Mouse (Mus musculus) adrenal gland, postnatal 25 days (tissue): ENCODE data around the gene Nppb. TPM values are rescaled to one million over a fixed set of nuclear protein-coding genes. Genes with fewer than 3 reads are reported as not detected.

Experiments
- DNase-seq: peaks from one replicate; pipeline ENCODE4 v3.0.0; 2021; ENCODE audit warnings: mixed read lengths
- total RNA-seq: library from RNA; stranded (reverse); gene quantifications from 2 replicates; pipeline ENCODE4 v1.2.3, GENCODE M21; 2021

The Nppb gene
- total RNA-seq, 1 experiment from 2014 or later: not detected

DNA sequence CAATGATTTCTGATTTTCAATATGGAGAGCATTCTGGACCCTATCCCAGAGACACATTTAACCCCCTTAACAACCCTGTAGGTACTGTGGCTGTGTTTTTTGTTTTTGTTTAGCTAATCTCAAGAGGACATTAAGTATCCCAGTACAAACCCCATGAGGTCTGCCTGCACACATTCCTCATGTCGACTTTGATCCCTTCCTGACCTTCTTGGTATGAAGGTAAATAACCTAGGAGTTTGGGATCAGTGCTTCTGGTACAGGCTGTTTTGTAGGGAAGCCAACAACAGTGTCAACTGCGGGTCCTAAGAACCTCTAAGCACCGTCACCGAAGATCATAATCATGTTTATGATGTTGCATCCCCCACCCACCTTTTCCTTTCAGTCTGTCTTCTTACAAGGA is 7.9 kb upstream of the Nppb start:
- no peak for DNase-seq

DNA sequence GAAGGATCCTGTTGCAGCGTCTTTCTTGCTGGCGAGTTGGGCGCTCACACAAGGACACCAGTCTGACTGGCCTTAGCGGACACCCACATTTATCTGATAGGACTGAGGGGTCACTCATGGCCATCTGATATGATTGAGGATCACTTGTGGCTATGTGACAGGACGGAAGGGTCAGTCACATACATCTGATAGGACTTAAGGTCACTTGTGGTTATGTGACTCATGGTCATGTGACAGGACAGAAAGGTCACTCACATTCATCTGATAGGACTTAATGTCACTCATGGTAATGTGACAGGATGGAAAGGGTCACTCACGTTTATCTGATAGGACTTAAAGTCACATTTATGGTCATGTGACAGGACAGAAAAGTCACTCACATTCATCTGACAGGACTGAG is 7.2 kb upstream of the Nppb start:
- no peak for DNase-seq

DNA sequence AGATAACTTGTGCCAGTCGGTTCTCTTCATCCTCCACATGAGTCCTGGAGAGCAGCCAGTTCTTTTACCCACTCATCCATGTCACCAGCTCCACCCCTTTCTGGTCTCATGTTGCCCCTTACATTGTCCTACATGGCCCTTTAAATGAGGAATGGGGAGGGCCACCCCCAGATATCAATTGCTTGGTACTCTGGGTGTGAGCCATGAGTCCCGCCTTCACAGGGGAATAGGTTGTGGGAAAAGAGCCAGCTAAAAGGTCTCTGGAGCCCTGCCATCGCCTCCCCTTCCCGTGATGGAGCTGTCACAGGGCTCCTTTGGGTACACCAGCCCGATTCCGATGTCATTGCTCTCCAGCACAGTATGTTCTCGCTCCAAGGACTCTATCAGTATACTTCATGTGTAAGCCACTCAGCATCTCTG is 6.1 kb upstream of the Nppb start:
- no peak for DNase-seq

DNA sequence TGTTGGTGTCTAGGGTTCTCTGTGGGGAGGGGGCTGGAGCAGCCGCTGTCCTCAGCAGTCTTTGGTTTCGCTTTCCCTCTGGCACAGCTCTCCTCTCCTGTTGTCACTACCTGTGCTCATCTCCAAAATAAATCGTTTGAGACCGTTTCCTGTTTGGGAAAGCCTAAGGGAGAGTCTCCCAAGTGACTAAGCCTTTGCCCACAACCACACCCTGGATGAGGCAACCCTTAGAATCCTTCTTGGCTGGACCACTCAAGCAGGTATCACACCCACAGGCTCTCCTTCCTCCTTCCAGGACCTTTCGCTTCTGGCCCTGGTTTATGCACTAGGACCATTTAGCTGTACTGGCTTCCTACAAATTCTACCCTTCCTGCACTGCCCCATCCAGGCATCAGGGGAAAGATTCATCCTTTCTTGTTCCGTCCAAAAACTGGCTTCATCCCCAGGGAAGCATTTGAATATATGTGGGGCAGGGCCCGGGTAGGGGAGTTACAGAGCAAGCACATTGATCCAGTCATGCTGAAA is 8.0 kb downstream of the Nppb start:
- DNase-seq: no peak

DNA sequence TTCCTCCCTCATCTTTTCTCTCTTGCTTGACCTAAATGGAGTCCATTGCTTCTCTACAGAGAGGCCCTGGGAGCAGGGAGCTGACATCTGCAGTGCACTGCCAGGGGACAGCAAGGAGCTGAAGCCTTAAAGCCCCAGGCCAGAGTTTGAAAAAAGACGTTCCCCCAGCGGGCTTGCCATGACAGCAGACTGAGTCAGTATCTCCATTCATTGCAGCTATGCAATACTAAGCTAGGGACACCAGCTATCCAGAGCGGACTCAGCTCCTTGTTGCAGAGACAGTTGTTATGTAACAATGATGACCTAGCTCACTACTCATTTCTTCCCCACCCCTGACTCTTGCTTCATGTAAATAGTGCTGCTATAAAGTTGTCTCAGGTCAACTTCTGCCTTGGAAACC is 9.7 kb downstream of the Nppb start:
- DNase-seq: no peak

DNA sequence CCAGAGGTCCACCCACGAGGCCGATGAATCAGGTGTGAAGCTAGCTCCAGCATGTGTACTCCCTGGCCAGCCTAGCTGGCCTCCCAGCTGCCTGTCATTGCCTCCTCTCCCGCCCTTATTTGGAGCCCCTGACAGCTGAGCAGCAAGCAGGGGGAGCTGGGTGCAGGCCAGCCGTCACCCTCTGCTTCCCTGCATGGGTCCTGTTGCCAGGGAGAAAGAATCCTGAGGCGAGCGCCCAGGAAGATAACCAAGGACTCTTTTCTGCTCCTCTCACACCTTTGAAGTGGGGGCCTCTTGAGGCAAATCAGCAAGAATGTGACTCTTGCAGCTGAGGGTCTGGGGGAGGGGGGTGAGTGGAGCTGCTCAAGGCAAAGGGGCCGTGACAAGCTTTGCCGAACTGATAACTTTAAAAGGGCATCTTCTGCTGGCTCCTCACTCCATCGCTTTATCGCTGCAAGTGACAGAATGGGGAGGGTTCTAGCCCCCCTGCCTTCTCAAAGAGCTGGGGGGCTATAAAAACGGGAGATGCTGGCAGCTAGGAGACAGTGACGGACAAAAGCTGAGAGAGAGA is 14.7 kb downstream of the Nppb start, which contains the start of gene Nppa:
Nppa (plus strand) TSS at position 521 of the 571 bp plus-strand sequence.
- DNase-seq: no peak

DNA sequence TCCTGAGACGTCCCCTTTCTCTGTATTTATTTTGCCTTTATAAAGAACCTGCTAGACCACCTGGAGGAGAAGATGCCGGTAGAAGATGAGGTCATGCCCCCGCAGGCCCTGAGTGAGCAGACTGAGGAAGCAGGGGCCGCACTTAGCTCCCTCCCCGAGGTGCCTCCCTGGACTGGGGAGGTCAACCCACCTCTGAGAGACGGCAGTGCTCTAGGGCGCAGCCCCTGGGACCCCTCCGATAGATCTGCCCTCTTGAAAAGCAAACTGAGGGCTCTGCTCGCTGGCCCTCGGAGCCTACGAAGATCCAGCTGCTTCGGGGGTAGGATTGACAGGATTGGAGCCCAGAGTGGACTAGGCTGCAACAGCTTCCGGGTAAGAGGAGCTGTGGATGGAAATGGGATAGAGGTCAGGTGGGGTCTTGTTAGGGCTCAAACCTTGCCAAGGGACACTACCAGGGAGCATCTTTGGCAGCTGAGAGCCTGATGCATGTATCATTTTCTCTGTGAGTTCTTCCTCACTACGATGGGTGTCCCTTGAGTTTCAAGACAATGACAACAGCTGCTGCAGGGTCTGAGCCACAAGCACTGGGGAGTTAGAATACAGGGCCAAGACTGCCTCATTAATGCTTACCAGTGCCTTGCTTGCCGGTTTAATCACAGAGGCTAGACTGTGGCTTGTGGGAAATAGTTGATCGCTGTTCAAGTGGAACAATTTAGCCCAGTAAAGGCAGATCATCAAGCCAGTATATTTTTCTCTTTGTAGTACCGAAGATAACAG is 15.6 kb downstream of the Nppb start:
- no peak for DNase-seq

DNA sequence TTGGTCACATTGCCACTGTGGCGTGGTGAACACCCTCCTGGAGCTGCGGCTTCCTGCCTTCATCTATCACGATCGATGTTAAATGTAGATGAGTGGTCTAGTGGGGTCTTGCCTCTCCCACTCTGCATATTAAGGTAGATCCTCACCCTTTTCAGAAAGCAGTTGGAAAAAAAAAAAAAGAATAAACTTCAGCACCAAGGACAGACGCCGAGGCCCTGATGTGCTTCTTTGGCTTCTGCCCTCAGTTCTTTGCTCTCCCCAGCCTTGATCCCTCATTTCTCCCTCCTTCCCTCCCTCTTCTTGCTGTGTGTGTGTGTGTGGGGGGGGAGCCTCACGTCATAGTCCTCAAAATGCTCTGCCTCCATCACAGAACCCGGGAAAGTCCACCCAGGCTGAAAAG is 16.3 kb downstream of the Nppb start:
- DNase-seq: no peak

DNA sequence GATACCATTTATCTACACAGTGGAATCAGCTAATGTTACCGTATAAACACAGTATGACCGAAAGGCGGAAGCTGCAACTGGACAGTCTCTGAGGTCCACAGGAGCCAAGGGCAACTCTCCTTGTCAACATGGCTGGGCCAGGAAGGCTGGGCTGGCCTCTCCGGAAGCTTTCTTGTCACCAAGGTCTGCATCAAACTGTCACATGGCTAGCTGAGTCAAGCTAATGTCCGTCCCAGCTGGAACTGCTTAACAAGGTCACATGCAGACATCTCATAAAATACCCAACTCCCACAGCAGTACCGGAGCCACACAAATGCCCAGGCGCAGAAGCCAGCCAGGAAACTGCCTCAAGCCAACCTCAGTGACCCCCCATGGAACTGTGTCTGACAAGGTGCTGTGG is 18.8 kb downstream of the Nppb start:
- DNase-seq: peak; percentile 44

DNA sequence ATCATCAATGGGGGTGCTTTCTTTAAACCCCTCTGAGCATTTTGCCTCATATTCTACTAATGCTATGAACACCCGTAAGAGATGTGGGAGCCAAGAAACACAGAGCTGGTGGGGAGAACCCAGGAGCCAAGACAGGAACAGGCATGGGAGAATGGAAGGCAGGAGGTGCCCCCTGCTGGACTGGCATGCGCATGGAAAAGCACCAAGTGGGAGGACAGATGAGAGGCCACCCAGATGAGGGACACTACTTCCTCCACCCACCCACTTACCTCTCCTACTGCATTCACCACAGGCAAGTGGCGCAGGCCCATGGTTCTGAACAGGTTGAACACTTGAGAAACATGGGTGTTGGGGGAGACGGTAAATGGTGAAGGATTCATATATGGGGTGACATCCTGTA is 22.8 kb downstream of the Nppb start:
- DNase-seq: peak; percentile 68

DNA sequence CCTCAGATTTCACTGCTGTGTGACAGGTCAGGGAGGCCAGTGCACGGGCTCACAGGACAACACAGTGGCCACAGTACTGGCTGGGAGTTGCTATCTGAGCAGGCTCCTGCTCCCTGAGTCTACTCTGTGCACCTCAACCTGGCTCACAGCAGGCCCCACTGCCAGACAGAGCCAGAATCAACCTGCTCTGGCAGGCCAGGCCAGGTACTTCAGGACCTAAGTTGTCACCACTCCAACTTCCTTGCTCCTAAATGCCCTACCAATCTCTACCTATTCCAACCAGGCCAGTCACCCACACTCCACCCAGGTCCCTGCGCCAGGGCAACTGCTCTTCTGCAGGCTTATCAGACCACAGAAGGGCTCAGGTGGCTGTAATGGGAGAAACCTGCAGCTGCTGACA is 24.1 kb downstream of the Nppb start:
- no peak for DNase-seq

DNA sequence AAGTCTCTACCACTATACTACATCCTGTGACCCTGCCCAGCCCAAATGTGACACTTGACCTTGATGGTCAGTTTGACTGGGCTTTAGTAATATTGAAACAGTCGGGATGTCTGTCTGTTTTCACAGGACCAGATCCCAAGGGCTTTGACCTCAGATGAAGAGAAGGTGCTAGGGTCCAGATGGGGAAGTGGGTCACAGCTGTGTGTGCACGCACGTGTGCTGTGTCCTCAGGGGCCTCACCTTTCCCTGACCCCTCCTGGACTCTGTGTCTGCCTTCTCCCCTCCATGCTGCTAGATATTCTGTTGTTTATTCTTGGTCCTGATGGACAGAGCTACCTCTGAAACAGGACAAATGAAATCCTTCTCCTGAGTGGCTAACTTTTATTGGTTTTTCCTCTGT is 25.7 kb downstream of the Nppb start:
- DNase-seq: no peak

DNA sequence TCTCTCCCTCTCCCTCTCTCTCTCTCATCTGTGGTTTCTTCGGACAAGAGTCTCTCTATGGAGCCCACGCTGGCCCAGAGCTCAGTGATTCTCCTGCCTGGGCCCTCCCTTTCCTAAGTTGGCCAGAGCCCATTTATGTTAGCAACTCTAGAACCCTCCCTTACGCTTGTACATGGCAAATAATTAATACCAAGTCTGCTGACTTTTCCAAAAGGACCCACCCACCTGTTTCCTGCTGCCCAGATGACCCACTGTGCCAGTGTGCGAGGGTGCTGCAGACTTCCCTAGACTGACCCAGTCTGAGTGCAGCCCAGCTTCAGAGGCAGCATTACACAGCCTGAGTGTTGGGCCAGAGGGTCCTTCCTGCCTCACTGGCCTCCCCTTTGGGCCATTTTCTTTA is 26.6 kb downstream of the Nppb start:
- DNase-seq: no peak

DNA sequence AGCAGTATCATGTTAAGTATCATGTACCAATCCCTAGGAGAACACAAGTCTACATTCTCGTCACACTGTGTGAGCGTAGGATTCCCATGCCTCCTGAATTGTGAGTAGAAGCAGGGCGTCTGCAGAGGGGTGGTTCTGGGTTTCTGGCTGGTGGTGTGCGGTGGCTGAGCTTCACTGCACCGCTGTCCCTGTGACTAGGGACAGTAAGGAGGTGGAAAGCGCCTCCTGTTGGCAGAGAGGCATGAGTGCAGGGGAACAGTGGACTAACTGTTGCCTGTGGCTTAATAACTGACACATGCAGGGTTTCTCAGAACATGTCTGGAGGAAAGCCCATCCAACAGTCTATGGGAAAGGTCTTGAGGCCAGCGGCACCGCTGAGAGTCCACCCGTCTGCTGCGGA is 29.8 kb downstream of the Nppb start:
- DNase-seq: no peak

DNA sequence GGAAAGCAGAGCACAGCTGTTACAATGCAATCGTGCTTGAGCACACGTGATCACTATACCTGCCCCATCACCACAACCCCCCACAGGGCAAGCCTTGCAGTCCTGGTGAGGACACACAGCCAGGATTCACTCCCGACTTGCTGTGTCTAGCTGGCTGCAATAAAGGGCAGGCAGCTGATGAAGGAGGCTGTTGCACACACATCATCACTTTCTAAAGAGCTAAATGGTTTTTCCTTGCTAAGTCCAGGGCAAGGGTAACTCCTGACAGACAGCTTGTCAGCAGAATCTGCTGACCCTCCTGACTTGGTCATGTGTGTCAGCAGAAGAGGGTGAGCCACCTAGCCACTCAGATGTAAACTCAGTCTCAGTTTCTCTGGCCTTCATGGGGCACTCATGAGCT is 31.4 kb downstream of the Nppb start:
- no peak for DNase-seq

DNA sequence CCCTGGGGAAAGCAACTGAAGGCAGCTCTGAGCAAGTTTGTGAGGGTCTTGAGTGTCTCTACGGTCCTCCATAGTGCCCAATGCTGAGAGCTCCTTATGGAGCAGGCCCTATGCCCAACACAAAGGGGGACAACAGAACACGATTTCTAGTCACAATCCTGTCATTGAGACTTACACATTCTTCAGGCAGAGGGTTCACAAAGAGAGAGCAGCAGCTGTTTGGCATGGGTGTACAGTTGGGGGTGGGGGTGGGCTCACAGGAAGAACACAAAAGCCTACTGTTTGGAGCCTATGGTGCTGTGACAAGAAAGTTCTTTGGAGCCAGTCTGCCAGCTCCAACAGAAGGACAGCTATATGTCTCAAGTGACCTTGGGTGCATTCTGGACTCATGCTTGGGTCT is 32.8 kb downstream of the Nppb start:
- no peak for DNase-seq

DNA sequence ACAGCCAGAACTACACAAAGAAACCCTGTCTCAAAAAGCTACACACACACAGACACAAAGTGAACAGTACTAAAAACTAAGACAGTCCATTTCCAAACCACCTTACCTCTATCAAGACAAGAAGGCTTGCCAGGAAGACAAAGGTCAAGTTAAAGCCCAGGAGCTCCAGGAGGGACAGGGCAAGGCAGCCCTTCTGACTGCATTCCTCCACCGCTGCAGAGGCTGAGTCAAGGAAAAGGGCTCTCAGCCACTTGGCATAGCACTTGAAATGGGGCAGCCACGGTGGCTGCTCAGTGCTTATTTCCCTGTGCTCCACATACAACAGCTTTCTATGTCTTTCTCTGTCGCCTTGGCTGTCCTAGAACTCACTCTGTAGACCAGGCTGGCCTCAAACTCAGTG is 38.4 kb downstream of the Nppb start:
- no peak for DNase-seq

DNA sequence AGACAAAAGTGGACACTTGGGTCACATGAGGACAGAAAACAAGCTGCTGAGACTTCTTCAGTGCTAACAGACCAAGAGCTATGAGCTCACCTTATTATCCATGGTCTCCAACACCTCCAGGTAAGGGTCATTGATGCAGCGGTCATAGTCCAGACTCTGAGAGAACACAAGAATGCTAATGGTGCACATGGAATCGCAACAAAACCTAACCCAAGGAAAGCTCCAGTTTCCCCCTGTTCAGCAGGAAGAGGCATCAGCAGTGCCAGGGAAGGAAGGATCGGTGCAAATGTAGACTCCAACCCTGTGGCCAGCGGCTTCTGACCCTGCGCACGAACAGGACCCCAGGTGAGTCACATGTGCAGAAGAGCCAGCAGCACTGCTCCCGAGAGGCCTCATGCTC is 43.7 kb downstream of the Nppb start:
- DNase-seq: no peak

DNA sequence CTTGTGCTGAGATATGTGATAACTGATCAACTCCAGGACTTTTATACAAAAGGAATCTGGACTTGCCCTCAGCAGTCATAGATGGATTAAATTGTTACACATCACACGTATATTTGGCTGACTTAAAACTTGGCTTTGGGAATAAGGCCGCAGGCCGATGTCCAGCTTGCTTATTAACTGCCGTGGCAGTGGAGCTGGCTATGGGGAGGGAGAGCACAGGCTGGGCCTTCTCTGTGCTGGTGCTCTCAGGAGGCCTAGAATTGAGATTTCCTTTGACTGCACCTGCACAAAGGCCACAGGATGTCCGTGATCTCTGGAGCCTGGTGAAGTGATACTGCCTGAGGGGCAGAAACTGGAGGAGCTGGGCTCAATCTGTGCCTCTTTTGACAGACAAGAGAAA is 44.9 kb downstream of the Nppb start:
- DNase-seq: no peak

DNA sequence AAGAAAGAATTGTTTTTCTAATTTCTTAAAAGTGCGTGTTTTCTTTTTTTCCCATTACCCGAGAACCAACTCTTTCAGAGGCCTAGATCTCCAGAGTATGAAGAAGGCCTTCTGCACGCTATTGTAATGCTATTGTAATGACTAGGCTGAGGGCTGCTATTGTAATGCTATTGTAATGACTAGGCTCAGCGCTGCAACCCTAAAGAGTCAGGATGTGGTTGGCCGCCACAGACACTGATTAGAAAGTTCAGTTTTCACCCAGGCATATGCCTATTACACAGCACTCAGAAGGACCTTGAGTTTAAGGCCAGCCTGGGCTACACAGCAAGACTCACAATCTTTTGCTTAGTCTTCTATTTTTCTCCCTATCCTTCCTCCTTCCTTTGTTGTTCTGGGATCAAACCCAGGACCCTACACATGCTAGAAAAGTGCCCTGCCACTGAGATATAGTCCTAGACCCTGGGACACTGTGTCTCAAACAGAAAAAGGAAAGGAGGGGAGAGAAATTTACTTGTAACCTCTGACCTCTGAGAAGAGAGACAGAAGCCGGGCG is 48.3 kb downstream of the Nppb start:
- DNase-seq: no peak

DNA sequence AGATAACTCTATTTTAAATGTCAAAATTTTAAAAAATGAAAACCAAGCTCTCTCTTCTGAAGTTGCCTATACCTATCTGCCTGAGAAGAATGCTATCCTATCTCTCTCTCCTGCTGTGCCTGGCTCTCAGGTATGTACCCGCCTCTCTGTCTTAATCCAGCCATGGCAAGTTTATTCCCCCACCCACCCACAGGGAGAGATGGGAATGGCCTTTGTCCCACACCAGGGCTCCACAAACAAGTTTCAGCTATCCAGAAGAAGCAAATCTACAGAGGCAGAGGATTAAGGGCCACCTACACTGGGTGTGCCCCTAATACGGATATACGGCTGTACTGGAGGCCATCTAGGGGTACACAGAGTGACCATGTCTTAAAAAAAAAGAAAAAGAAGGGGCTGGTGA is 49.9 kb downstream of the Nppb start:
- DNase-seq: no peak
